Mouse (Mus musculus): ENCODE measurements around the gene Pkd1l3. TPM values are rescaled to one million over a fixed set of nuclear protein-coding genes. Genes with fewer than 3 reads are reported as not detected.

The Pkd1l3 gene
- polyA plus RNA-seq, 1 experiment: not detected

DNA sequence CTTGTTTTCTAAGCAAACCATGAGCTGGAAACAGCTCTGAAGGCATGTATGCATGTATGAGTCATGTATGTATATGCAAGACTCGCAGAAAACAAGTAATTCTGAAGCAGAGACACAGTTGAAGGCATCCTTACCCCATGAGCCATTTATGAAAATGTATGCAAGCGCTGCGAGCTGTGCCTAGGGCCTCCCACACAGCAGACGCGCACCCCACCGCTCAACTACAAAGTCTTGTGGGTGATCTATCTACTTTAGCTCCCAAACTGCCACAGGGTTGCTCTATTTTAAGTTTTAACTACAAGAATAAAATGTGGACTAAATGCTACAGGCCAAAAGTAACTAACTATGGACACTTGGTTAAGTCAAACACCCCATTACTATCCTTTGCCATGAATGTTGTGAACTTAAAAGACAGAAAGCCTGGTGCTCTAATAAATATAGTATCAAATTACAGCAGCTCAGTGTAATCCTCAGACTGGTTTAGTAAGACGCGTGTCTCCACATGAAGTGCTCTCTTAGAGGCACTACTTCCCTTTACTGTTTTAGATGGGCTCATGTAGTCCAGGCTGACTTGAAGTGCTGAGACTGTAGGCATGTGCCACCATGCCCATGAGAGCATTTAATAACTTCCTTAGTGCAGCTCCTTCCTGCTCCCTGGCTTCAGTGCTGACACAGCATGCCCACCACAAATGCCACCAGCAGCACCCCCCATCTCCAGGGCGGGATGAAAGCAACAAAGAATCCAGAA is 61.8 kb downstream of the Pkd1l3 start:
- no peak overlapping the region for H3K4me3 ChIP-seq (ENCODE audit: insufficient read depth, poor library complexity, severe bottlenecking)
- H3K79me2 ChIP-seq (ENCODE audit: control insufficient read depth, insufficient read depth): peaks cover 14% of the 10 kb centered on the region
- peaks cover 95% of the 10 kb centered on the region for H3K36me3 ChIP-seq (ENCODE audit: control insufficient read depth, insufficient read depth)
- no peaks in the 10 kb centered on the region for H3K79me3 ChIP-seq (ENCODE audit: low read depth)
- no peaks in the 10 kb centered on the region for H3K27me3 ChIP-seq (ENCODE audit: control insufficient read depth, insufficient read depth, insufficient read length)
- H3ac ChIP-seq (ENCODE audit: control insufficient read depth, insufficient read length, low read depth): no peak overlapping the region
- TF ChIP-seq CTCF (IDR thresholded peaks at IDR 0.05; ENCODE audit: control insufficient read depth, insufficient read depth, insufficient read length): no peak
- TF ChIP-seq USF1 (IDR thresholded peaks at IDR 0.05; ENCODE audit: low read depth): no peak
- no peak for TF ChIP-seq MYOG (IDR thresholded peaks at IDR 0.05; ENCODE audit: control insufficient read depth, extremely low read depth, insufficient read length)
- TF ChIP-seq MYOD1 (IDR thresholded peaks at IDR 0.05; ENCODE audit: control insufficient read depth, insufficient read length, low read depth): no peak
- no peak for TF ChIP-seq CEBPB (IDR thresholded peaks at IDR 0.05; ENCODE audit: low read depth)
- no peak for TF ChIP-seq FOSL1 (IDR thresholded peaks at IDR 0.05; ENCODE audit: insufficient read depth, low read length, poor library complexity, severe bottlenecking)
- TF ChIP-seq MAX (IDR thresholded peaks at IDR 0.05): no peak

DNA sequence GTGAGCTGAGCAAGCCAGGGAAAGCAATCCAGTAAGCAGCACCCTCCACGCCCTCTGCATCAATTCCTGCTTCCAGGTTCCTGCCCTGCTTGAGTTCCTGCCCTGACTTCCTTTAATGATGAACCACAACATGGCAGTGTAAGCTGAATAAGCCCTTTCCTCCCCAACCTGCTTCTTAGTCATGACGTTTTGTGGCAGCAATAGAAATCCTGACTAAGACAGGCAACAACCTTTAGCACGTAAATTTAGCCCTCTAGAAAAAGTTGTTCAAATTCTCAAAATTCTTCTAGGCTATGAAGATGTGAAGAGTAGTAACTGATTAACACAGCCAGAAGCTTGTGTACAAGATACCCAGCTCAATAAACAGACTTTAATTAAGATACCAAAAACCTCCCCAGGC is 67.2 kb downstream of the Pkd1l3 start:
- H3K4me3 ChIP-seq (ENCODE audit: insufficient read depth, poor library complexity, severe bottlenecking): no peak overlapping the region
- TF ChIP-seq USF1 (IDR thresholded peaks at IDR 0.05; ENCODE audit: low read depth) (no peak), CTCF (IDR thresholded peaks at IDR 0.05; ENCODE audit: control insufficient read depth, insufficient read depth, insufficient read length) (no peak), CEBPB (IDR thresholded peaks at IDR 0.05; ENCODE audit: low read depth) (no peak), MAX (IDR thresholded peaks at IDR 0.05) (no peak), FOSL1 (IDR thresholded peaks at IDR 0.05; ENCODE audit: insufficient read depth, low read length, poor library complexity, severe bottlenecking) (no peak), MYOD1 (IDR thresholded peaks at IDR 0.05; ENCODE audit: control insufficient read depth, insufficient read length, low read depth) (no peak), MYOG (IDR thresholded peaks at IDR 0.05; ENCODE audit: control insufficient read depth, extremely low read depth, insufficient read length) (no peak)
- no peak overlapping the region for H3ac ChIP-seq (ENCODE audit: control insufficient read depth, insufficient read length, low read depth)

DNA sequence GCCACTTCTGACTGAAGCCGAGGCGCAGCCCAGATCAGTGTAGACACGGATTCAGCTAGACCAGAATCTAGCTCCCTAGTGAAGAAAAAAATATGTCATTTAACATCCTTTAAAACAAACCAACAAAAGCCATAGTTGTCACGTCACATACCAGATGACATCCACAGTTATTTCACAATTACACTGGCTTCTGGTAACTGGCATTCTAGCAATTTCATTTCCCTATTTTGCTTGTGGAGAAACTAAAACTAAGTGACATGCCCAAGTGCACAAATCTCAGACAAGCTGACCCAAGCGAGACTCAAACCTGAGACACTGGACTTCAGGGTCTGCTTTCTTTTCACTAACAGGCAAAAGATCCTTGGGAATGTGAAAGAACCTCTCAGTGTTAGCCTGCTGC is 67.8 kb downstream of the Pkd1l3 start:
- H3K27me3 ChIP-seq (ENCODE audit: control insufficient read depth, insufficient read depth, insufficient read length): no peaks in the 10 kb centered on the region
- TF ChIP-seq MYOD1 (IDR thresholded peaks at IDR 0.05; ENCODE audit: control insufficient read depth, insufficient read length, low read depth) (no peak), MAX (IDR thresholded peaks at IDR 0.05) (no peak), MYOG (IDR thresholded peaks at IDR 0.05; ENCODE audit: control insufficient read depth, extremely low read depth, insufficient read length) (no peak), CTCF (IDR thresholded peaks at IDR 0.05; ENCODE audit: control insufficient read depth, insufficient read depth, insufficient read length) (no peak), CEBPB (IDR thresholded peaks at IDR 0.05; ENCODE audit: low read depth) (no peak), USF1 (IDR thresholded peaks at IDR 0.05; ENCODE audit: low read depth) (no peak), FOSL1 (IDR thresholded peaks at IDR 0.05; ENCODE audit: insufficient read depth, low read length, poor library complexity, severe bottlenecking) (no peak)
- H3K36me3 ChIP-seq (ENCODE audit: control insufficient read depth, insufficient read depth): peaks cover 60% of the 10 kb centered on the region
- no peak overlapping the region for H3K4me3 ChIP-seq (ENCODE audit: insufficient read depth, poor library complexity, severe bottlenecking)
- H3ac ChIP-seq (ENCODE audit: control insufficient read depth, insufficient read length, low read depth): no peak overlapping the region
- peaks cover 43% of the 10 kb centered on the region for H3K79me3 ChIP-seq (ENCODE audit: low read depth)
- peaks cover 74% of the 10 kb centered on the region for H3K79me2 ChIP-seq (ENCODE audit: control insufficient read depth, insufficient read depth)

More for the DNA sequence above, 67.2 kb downstream of the Pkd1l3 start:
- H3K79me3 ChIP-seq (ENCODE audit: low read depth): peaks cover 37% of the 10 kb centered on the region
- peaks cover 68% of the 10 kb centered on the region for H3K79me2 ChIP-seq (ENCODE audit: control insufficient read depth, insufficient read depth)
- peaks cover 65% of the 10 kb centered on the region for H3K36me3 ChIP-seq (ENCODE audit: control insufficient read depth, insufficient read depth)
- no peaks in the 10 kb centered on the region for H3K27me3 ChIP-seq (ENCODE audit: control insufficient read depth, insufficient read depth, insufficient read length)

DNA sequence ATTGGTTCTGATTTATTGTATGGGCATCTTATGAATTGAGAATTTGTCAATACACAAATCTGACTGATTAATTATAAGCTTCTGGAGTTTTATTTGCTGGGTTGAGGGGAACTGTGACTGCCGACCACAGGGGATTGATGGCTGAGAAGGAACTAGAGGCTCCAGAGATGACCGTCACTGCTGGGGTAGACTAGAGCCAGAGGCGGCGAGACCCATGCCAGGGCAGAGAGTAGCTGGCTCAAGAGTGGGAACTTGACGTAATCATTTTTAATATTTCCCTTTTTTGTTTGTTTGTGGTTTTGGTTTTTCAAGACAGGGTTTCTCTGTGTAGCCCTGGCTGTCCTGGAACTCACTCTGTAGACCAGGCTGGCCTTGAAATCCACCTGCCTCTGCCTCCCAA is 72.9 kb downstream of the Pkd1l3 start:
- peaks cover 16% of the 10 kb centered on the region for H3K36me3 ChIP-seq (ENCODE audit: control insufficient read depth, insufficient read depth)
- peaks cover 93% of the 10 kb centered on the region for H3K79me3 ChIP-seq (ENCODE audit: low read depth)
- no peak overlapping the region for H3K4me3 ChIP-seq (ENCODE audit: insufficient read depth, poor library complexity, severe bottlenecking)
- peaks cover 100% of the 10 kb centered on the region for H3K79me2 ChIP-seq (ENCODE audit: control insufficient read depth, insufficient read depth)
- TF ChIP-seq MYOG (IDR thresholded peaks at IDR 0.05; ENCODE audit: control insufficient read depth, extremely low read depth, insufficient read length): no peak
- TF ChIP-seq MYOD1 (IDR thresholded peaks at IDR 0.05; ENCODE audit: control insufficient read depth, insufficient read length, low read depth): no peak
- TF ChIP-seq MAX (IDR thresholded peaks at IDR 0.05): no peak
- no peak for TF ChIP-seq USF1 (IDR thresholded peaks at IDR 0.05; ENCODE audit: low read depth)
- TF ChIP-seq FOSL1 (IDR thresholded peaks at IDR 0.05; ENCODE audit: insufficient read depth, low read length, poor library complexity, severe bottlenecking): no peak
- TF ChIP-seq CTCF (IDR thresholded peaks at IDR 0.05; ENCODE audit: control insufficient read depth, insufficient read depth, insufficient read length): no peak
- TF ChIP-seq CEBPB (IDR thresholded peaks at IDR 0.05; ENCODE audit: low read depth): no peak
- no peak overlapping the region for H3ac ChIP-seq (ENCODE audit: control insufficient read depth, insufficient read length, low read depth)
- H3K27me3 ChIP-seq (ENCODE audit: control insufficient read depth, insufficient read depth, insufficient read length): no peaks in the 10 kb centered on the region

DNA sequence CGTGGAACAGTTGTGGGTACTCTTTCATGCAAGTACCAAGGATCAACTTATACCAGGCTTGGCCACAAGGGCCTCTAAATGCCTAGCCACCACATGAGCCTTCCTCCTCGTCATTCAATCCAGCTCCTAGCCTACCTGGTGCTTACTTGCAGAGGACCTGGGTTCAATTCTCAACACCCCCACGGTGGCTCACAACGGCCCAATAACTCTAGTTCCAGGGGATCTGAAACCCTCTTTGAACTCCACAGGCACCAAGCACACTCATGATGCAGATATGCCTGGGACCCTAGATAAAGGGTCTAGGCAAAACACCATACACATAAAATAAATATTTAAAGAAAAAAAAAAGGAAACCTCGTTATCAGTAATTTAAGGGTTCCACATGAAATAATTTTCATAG is 77.5 kb downstream of the Pkd1l3 start:
- peaks cover 64% of the 10 kb centered on the region for H3K79me2 ChIP-seq (ENCODE audit: control insufficient read depth, insufficient read depth)
- TF ChIP-seq MYOD1 (IDR thresholded peaks at IDR 0.05; ENCODE audit: control insufficient read depth, insufficient read length, low read depth) (no peak), FOSL1 (IDR thresholded peaks at IDR 0.05; ENCODE audit: insufficient read depth, low read length, poor library complexity, severe bottlenecking) (no peak), MAX (IDR thresholded peaks at IDR 0.05) (no peak), USF1 (IDR thresholded peaks at IDR 0.05; ENCODE audit: low read depth) (no peak), CEBPB (IDR thresholded peaks at IDR 0.05; ENCODE audit: low read depth) (no peak), MYOG (IDR thresholded peaks at IDR 0.05; ENCODE audit: control insufficient read depth, extremely low read depth, insufficient read length) (no peak), CTCF (IDR thresholded peaks at IDR 0.05; ENCODE audit: control insufficient read depth, insufficient read depth, insufficient read length) (no peak)
- H3K36me3 ChIP-seq (ENCODE audit: control insufficient read depth, insufficient read depth): no peaks in the 10 kb centered on the region
- peak overlapping the region; percentile 92 for H3K4me3 ChIP-seq (ENCODE audit: insufficient read depth, poor library complexity, severe bottlenecking)
- peak overlapping the region; percentile 0 for H3ac ChIP-seq (ENCODE audit: control insufficient read depth, insufficient read length, low read depth)
- H3K79me3 ChIP-seq (ENCODE audit: low read depth): peaks cover 63% of the 10 kb centered on the region
- no peaks in the 10 kb centered on the region for H3K27me3 ChIP-seq (ENCODE audit: control insufficient read depth, insufficient read depth, insufficient read length)

All from C2C12 (cell line).